Mouse (Mus musculus): ENCODE results near the gene Igsf23.

- TF ChIP-seq CTCF (IDR thresholded peaks at IDR 0.05; ENCODE audit: extremely low read depth, insufficient read length, insufficient replicate concordance, low read depth, low read length) (no peak), POLR2A (IDR thresholded peaks at IDR 0.05; ENCODE audit: low read depth, low read length) (no peak)
Observed at GRCm38 (mm10) chr7:19911292-19911658, 39.3 kb downstream of the Igsf23 start.
